Mouse (Mus musculus): Measurements from ENCODE around the gene Ccdc90b. TPM values are rescaled to one million over a fixed set of nuclear protein-coding genes. Genes with fewer than 3 reads are reported as not detected.

Gene Ccdc90b
- 124 and 129 TPM in 2 replicates for polyA plus RNA-seq (2015; fragmentation: Nextera tagmentation; extraction: Ambion mirVana)

DNA sequence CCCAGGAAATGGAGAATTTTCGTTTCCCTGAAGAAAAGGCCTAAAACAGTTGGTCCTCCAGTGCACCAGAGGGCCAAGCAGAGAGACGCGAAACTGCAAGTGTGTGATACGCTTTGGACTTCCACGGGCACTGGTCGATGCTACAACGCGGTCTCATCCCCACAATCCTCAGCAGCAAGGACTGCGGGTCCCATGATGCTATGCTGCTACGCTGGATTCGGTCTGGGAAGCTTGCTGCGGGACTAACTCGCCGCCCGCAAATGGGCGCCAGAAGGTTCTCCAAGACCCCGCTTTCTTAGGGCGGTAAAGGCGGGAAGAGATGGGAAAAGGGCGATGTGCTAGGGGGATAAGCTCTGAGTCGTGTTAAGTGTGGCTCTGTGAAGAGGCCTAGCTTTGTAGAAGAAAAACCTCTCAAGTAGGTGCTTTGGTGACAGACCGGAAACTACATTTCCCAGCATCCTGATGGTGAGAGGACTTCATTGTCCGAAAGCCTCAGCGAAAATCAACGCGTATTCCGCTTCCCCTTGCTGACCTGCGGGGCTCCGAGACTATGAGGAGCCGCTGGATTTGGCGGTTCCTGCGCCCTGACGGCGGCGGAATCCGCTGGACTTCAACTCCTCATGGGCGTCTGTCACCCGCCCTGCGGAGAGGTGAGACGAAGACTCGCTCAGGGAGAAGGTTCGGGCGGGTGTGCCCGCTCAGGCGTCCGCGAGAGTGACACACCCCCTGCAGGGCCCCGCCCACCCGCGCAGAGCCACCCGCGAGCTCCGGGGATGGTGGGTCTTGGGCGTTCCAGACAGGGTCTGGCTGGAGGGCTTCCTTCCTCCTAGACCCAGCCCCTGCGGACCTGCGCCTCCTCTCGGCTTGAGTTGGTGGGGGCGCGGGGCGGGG lies at the start of gene Ccdc90b:
Gene Ccdc90b, plus strand, starts transcription at position 164 of the 891 bp plus-strand sequence.

Other genes with a start within 250 kb of the Ccdc90b start
- 5.7 and 10.1 TPM in 2 replicates for gene Ankrd42, start 76.0 kb downstream of the Ccdc90b start, polyA plus RNA-seq (2015; fragmentation: Nextera tagmentation; extraction: Ambion mirVana)
- gene Pcf11, start 108.8 kb downstream of the Ccdc90b start, polyA plus RNA-seq (2015; fragmentation: Nextera tagmentation; extraction: Ambion mirVana), result 11.5 and 16.2 TPM in 2 replicates
- gene Rab30, start 180.5 kb downstream of the Ccdc90b start, polyA plus RNA-seq (2015; fragmentation: Nextera tagmentation; extraction: Ambion mirVana), result 8.7 and 11.6 TPM in 2 replicates

Measured in adrenal gland, postnatal 0 days (tissue).